Mouse (Mus musculus) liver, embryonic 14.5 days (tissue): ENCODE measurements around the gene Zfp119a.

Source experiments
- CTCF ChIP-seq: IDR thresholded peaks from 2 replicates; pipeline ENCODE4 v1.5.1; 2016; ENCODE audit warnings: antibody characterized with exemption, low read depth, control low read depth
- EP300 ChIP-seq: IDR thresholded peaks from 2 replicates; pipeline ENCODE4 v1.6.1; 2016; ENCODE audit warnings: antibody characterized with exemption, low read depth

- TF ChIP-seq CTCF: no peak
- no peak for TF ChIP-seq EP300
These were observed 35.7 kb downstream of the Zfp119a start for GRCm38 (mm10) chr17:55843067-55843466.
